Mouse (Mus musculus) kidney, postnatal 0 days (tissue): ENCODE results near the gene Fam81a. TPM values are rescaled to one million over a fixed set of nuclear protein-coding genes. Genes with fewer than 3 reads are reported as not detected.
A peak's percentile ranks its signal among the peaks of the same experiment; 100 is the strongest.

ENCODE experiments used
- ATAC-seq: fragments of 200-750 bp; cut with Nextera tagmentation; replicated peaks from 2 replicates; pipeline ENCODE4 v1.8.0; 2017; ENCODE audit warnings: low read depth, moderate number of reproducible peaks, moderate TSS enrichment, moderate library complexity; ENCODE audit not compliant: low FRiP score
- DNase-seq: peaks from one replicate; pipeline ENCODE4 v3.0.0-alpha.2; 2016; ENCODE audit warnings: low spot score
- H3K27ac ChIP-seq: fragments of 300-500 bp; sonication (generic); 2 replicates; pipeline ENCODE4 v1.5.1; 2014; ENCODE audit warnings: mild to moderate bottlenecking
- H3K27me3 ChIP-seq: fragments of 300-500 bp; sonication (generic); 2 replicates; pipeline ENCODE4 v1.6.1; 2014; ENCODE audit warnings: low read length, mixed read lengths; ENCODE audit not compliant: insufficient read depth
- H3K36me3 ChIP-seq: fragments of 300-500 bp; sonication (generic); 2 replicates; pipeline ENCODE4 v1.6.1; 2014; ENCODE audit warnings: low read length, mixed read lengths; ENCODE audit not compliant: insufficient read depth
- H3K4me1 ChIP-seq: fragments of 300-500 bp; sonication (generic); replicated peaks from 2 replicates; pipeline ENCODE4 v1.6.1; 2014; ENCODE audit warnings: antibody characterized with exemption, low read length, mixed read lengths; ENCODE audit not compliant: insufficient read depth
- H3K4me2 ChIP-seq: fragments of 300-500 bp; sonication (generic); 2 replicates; pipeline ENCODE4 v1.6.1; 2014; ENCODE audit warnings: mild to moderate bottlenecking, low read length, moderate library complexity, mixed read lengths
- H3K4me3 ChIP-seq: fragments of 300-500 bp; sonication (generic); replicated peaks from 2 replicates; pipeline ENCODE4 v1.5.1; 2014; ENCODE audit warnings: low read depth, low read length
- H3K9ac ChIP-seq: fragments of 300-500 bp; sonication (generic); 2 replicates; pipeline ENCODE4 v1.6.1; 2014; ENCODE audit warnings: low read depth, low read length
- H3K9me3 ChIP-seq: fragments of 300-500 bp; sonication (generic); replicated peaks from 2 replicates; pipeline ENCODE4 v1.6.1; 2016; ENCODE audit warnings: low read length, inconsistent platforms, mixed read lengths
- CTCF ChIP-seq: IDR thresholded peaks from 2 replicates; pipeline ENCODE4 v1.5.1; 2016; ENCODE audit warnings: antibody characterized with exemption, low read depth, mild to moderate bottlenecking, moderate library complexity
- WGBS: fragments of 180-500 bp; shearing (Covaris S2); extraction: QIAGEN DNeasy Blood & Tissue Kit; methylation state at CpG from one replicate; pipeline ENCODE4 v1.1.7; 2014; 5-methylcytosine and 5-hydroxymethylcytosine counted together
- polyA plus RNA-seq: library from polyadenylated mRNA; unstranded; fragments of >200 nt; fragmentation: Nextera tagmentation; extraction: Ambion mirVana; gene quantifications from 2 replicates; pipeline ENCODE4 v1.2.1, GENCODE M21; 2015

Gene Fam81a
- polyA plus RNA-seq, 1 experiment from 2014 or later = 11.7 TPM

GRCm38 (mm10) chr9:70084107-70084506 lies 58.3 kb downstream of the Fam81a start:
- Histone ChIP-seq H3K27ac (no peak overlapping the region), H3K4me2 (no peak overlapping the region), H3K27me3 (no peaks in the 10 kb centered on the region), H3K4me3 (no peak overlapping the region), H3K9ac (no peak overlapping the region), H3K9me3 (no peaks in the 10 kb centered on the region), H3K36me3 (no peaks in the 10 kb centered on the region), H3K4me1 (no peaks in the 10 kb centered on the region)
- WGBS = 67% methylated on average over 11 of the region's 11 CpGs
- TF ChIP-seq CTCF = peak; percentile 69
- no peak for ATAC-seq
- peak; percentile 22 for DNase-seq

DNA sequence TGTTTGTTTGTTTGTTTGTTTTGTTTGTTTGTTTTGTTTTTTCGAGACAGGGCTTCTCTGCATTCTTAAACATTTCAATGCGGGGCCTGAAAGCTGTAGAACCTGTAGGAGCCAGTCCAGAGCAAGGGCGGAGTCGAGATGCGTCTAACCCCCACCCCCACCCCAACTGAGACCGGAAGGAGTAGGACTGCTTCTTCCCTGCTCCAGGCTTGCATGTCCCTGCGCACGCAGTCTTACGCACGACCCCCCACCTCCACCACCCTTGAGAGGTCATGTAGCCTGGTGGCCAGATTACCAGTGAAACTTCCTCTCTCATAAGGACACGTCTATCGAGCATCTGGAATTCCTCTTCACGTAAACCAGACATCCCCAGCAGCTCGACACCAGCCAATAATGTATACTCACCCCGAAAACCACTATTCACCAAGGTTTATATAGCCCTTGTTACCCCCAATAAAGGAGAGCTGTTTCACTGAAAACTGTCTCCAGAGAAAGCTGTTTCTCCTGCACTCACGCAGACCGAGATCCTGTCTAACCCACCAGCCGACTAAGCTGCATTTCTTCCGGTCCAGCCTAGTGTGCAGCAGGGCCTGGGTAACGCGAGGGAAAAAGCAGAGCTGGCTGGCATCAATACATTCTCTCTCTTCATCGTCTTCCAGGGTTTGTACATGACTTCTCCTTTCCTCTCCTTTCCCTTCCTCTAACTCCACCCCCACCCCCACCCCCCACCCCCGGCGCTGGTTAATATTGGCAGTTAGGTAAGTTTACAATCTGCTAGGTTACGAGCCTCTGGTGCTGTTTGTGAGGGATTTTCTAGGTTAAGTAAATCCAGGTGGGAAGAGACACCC lies 59.8 kb downstream of the Fam81a start:
- no peak for ATAC-seq
- WGBS = 55% methylated on average over 25 of the region's 25 CpGs
- Histone ChIP-seq H3K4me2 (no peak overlapping the region; the same call in 1 of the 2 replicates), H3K4me3 (no peak overlapping the region), H3K27ac (no peak overlapping the region), H3K4me1 (no peaks in the 10 kb centered on the region), H3K9ac (no peak overlapping the region), H3K36me3 (no peaks in the 10 kb centered on the region), H3K9me3 (no peaks in the 10 kb centered on the region), H3K27me3 (no peaks in the 10 kb centered on the region)
- no peak for TF ChIP-seq CTCF
- no peak for DNase-seq

GRCm38 (mm10) chr9:70081767-70082166 lies 60.6 kb downstream of the Fam81a start:
- WGBS = 93% methylated on average over 7 of the region's 7 CpGs
- no peak for ATAC-seq
- no peak for TF ChIP-seq CTCF

GRCm38 (mm10) chr9:70080976-70081375 lies 61.4 kb downstream of the Fam81a start:
- Histone ChIP-seq H3K4me3 (no peak overlapping the region), H3K4me2 (no peak overlapping the region), H3K4me1 (no peaks in the 10 kb centered on the region), H3K9me3 (no peaks in the 10 kb centered on the region), H3K36me3 (no peaks in the 10 kb centered on the region), H3K27me3 (no peaks in the 10 kb centered on the region), H3K9ac (no peak overlapping the region), H3K27ac (no peak overlapping the region)
- DNase-seq (peak; percentile 68), ATAC-seq (no peak)
- 49% methylated on average over 2 of the region's 2 CpGs for WGBS
- TF ChIP-seq CTCF = peak; percentile 71

More at GRCm38 (mm10) chr9:70081767-70082166, 60.6 kb downstream of the Fam81a start:
- no peak for DNase-seq
- H3K27me3 ChIP-seq = no peaks in the 10 kb centered on the region
- H3K4me3 ChIP-seq = no peak overlapping the region
- no peak overlapping the region for H3K27ac ChIP-seq
- no peak overlapping the region for H3K4me2 ChIP-seq
- H3K9me3 ChIP-seq = no peaks in the 10 kb centered on the region
- no peak overlapping the region for H3K9ac ChIP-seq
- H3K4me1 ChIP-seq = no peaks in the 10 kb centered on the region
- H3K36me3 ChIP-seq = no peaks in the 10 kb centered on the region

- Histone ChIP-seq H3K4me1 (no peaks in the 10 kb centered on the region), H3K27me3 (no peaks in the 10 kb centered on the region), H3K9me3 (no peaks in the 10 kb centered on the region), H3K27ac (no peak overlapping the region), H3K4me3 (no peak overlapping the region), H3K36me3 (no peaks in the 10 kb centered on the region), H3K9ac (no peak overlapping the region), H3K4me2 (no peak overlapping the region)
- no peak for TF ChIP-seq CTCF
- ATAC-seq (no peak), DNase-seq (no peak)
- 74% methylated on average over 9 of the region's 9 CpGs for WGBS
Measured at GRCm38 (mm10) chr9:70080027-70080800, 62.1 kb downstream of the Fam81a start.

DNA sequence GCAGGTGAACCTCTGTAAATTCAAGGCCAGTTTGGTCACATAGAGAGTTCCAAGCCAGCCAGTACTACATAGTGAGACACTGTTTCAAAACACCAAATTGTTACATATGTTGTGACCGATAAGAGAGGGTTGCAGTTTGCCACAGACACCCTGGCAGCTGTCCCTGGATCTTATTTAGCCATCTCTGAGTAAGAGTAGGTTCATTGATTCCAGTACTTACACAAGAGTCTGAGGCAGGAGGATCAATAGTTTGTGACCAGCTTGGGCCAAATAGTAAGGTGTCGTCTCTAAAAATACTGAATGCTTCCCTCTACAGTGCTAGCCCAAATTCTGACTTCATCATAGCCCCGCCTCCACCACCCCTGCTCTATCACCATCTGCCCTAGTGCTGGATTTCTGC lies 64.3 kb downstream of the Fam81a start:
- ATAC-seq (no peak), DNase-seq (no peak)
- no peak for TF ChIP-seq CTCF
- H3K9me3 ChIP-seq = no peaks in the 10 kb centered on the region
- no peaks in the 10 kb centered on the region for H3K36me3 ChIP-seq
- H3K27me3 ChIP-seq = no peaks in the 10 kb centered on the region
- WGBS = 80% methylated on average over 3 of the region's 3 CpGs
- H3K4me2 ChIP-seq = no peak overlapping the region
- no peak overlapping the region for H3K27ac ChIP-seq
- no peak overlapping the region for H3K4me3 ChIP-seq
- no peak overlapping the region for H3K9ac ChIP-seq
- H3K4me1 ChIP-seq = no peaks in the 10 kb centered on the region
